Mouse (Mus musculus) megakaryocyte-erythroid progenitor cell, adult 5 weeks (primary cell): ENCODE results near the gene Tas2r103. TPM values are rescaled to one million over a fixed set of nuclear protein-coding genes. Genes with fewer than 3 reads are reported as not detected.

ENCODE experiments used
- polyA plus RNA-seq: library from polyadenylated mRNA; stranded (reverse); fragments of >175 nt; gene quantifications from 2 replicates; pipeline ENCODE4 v1.2.3, GENCODE M21; 2012

The Tas2r103 gene
- not detected in 2 replicates for polyA plus RNA-seq

DNA sequence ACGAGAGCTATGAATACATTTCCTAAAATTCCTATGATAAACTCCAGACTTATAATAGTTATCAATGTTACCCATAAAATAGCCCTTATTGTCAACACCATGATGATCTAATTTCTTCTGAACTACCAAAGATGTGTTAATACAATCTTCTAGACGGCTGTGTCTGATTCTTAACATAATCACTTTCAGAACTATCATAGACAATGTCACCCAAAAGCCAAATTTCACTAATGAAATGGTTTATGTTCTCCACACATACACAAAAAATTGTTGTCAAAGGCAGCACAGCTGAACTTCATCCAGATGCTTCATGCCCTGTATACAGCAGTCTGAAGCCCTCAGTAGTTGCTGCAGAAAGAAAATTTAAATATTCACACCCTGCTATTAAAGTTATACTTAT, at the start of gene Tas2r103:
TSS of gene Tas2r103 (minus strand) at position 101 of the 400 bp plus-strand sequence.

DNA sequence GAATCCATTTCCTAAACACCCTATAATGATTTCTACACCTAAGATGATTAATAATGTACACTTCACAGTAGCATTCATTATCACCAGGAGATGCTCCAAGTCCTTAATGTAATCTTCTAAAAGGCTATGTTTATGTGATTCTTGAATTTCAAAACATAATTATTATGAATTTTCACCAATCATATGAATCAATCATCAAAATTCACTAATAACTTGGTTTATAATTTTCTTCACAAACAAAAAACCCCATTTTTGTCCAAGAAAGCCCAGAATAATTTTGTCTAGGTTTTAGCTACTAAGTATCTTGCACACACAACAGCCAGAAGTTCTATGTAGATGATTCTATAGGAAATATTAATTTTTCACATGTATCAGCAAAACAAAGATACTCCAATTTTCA, 18.8 kb upstream of the Tas2r103 start, which contains the start of gene Tas2r140:
TSS of gene Tas2r140 (minus strand) at position 101 of the 400 bp plus-strand sequence.

Other genes starting within 250 kb of the Tas2r103 start
- not detected in 2 replicates for gene Tas2r117, start 234.3 kb downstream of the Tas2r103 start, polyA plus RNA-seq
- gene Tas2r123, start 190.0 kb downstream of the Tas2r103 start, polyA plus RNA-seq = not detected in 2 replicates
- gene Tas2r116, start 181.7 kb downstream of the Tas2r103 start, polyA plus RNA-seq = not detected in 2 replicates
- gene Tas2r110, start 169.1 kb downstream of the Tas2r103 start, polyA plus RNA-seq = not detected in 2 replicates
- gene Tas2r113, start 144.1 kb downstream of the Tas2r103 start, polyA plus RNA-seq = not detected in 2 replicates
- gene Tas2r125, start 127.5 kb downstream of the Tas2r103 start, polyA plus RNA-seq = not detected in 2 replicates
- not detected in 2 replicates for gene Tas2r129, start 86.0 kb downstream of the Tas2r103 start, polyA plus RNA-seq
- not detected in 2 replicates for gene Tas2r131, start 79.2 kb downstream of the Tas2r103 start, polyA plus RNA-seq
- not detected in 2 replicates for gene Tas2r109, start 56.1 kb downstream of the Tas2r103 start, polyA plus RNA-seq
- not detected in 2 replicates for gene Tas2r140, start 18.7 kb upstream of the Tas2r103 start, polyA plus RNA-seq
- 47.8 and 48.4 TPM in 2 replicates for gene Smim10l1, start 67.8 kb upstream of the Tas2r103 start, polyA plus RNA-seq